Mouse (Mus musculus): ENCODE data around the gene Polr3b.

Gene Polr3b

GRCm38 (mm10) chr10:84711940-84712339 lies 89.8 kb downstream of the Polr3b start:
- DNase-seq = no peak

DNA sequence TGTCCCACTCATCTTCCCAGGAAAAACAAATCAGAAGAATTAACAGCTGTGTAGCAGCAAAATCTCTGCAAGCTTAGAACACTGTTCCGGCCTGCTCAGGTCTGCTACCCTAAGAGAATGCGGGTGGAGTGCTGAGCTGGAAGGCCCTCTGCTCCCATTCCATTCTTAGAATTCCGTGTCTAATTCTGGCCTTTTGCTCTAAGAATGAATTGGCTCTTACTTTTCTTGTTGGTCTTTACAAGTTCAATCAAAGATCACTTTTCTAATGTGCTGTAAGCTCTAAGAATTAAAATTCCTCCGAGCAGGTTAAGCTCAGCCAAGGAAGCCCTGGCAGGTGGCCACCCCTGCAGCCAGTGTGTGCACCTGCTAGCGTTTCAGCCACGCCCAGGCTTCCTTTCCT lies 90.4 kb downstream of the Polr3b start:
- DNase-seq = no peak

GRCm38 (mm10) chr10:84713043-84713442 lies 91.0 kb downstream of the Polr3b start:
- DNase-seq = no peak

DNA sequence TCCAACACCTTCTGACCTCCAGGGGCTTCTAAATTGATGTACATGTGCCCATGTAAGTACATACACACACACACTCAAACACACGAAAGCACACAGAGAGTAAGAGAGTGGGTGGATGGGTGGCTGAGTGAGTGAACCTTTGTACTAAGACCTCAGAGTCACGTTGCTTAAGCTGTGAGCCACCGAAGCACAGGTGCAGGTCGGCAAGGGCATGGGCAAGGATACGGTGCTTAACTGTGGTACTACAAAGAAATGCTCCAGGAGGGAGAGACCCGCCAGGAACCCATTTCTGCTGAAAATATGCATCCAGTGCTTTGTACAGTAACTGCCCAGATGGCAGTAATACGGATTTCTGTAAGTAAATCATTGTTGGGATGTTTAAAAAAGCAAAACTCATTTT lies 93.5 kb downstream of the Polr3b start:
- no peak for DNase-seq

DNA sequence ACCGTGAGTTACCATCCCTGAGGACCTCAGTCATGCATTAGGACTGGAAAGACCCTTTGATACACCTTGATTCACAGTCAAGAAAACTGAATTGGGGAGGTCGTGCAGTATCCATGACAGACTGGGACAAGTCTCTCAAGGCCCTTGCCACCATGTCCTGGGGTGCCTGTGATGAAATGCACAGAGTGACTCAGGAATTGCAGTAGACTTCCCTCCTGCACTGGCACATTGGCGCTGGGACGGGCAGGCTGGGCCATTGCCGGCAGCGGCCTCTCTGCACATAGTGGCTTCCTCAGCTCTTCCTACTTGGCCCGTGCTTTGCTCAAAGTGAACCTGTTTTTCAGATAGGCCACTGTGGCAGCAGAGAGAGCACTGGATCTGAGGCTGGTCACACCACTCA lies 94.5 kb downstream of the Polr3b start:
- DNase-seq = no peak

DNA sequence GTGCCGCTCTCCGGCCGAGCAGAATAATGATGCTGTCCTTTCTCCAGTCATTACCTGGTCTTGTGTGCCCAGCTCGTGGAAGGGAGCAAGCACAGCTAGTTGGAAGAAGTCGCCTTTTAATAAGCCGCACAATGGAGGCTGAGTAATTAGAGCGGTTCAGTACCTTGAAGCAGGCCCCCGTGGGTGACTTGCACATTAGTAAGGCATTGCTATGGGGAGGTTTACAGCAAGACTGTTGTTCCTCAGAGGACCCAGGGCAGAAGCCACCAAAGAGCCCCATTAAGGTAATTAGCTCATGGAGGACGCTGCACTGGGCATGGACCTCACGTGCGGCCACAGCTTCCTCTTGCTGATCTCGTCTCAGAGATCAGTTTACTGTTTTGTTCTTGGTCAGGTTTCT lies 100.6 kb downstream of the Polr3b start:
- no peak for DNase-seq

GRCm38 (mm10) chr10:84727005-84727404 lies 104.9 kb downstream of the Polr3b start:
- DNase-seq = no peak

DNA sequence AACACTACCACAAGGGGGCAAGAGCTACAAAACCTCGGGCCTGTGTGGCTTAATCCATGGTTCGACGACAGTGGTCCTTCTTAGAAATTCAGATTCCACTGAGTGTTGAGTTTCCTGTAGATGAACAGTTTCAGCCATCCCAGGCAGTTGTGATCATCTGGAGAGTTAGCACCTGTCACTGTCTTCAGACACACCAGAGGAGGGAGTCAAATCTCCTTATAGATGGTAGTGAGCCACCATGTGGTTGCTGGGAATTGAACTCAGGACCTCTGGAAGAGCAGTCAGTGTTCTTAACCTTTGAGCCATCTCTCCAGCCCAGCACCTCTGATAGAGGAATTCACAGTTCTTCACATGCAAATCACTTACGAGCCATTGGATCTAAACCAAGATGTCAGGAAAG lies 105.7 kb downstream of the Polr3b start:
- DNase-seq = no peak

DNA sequence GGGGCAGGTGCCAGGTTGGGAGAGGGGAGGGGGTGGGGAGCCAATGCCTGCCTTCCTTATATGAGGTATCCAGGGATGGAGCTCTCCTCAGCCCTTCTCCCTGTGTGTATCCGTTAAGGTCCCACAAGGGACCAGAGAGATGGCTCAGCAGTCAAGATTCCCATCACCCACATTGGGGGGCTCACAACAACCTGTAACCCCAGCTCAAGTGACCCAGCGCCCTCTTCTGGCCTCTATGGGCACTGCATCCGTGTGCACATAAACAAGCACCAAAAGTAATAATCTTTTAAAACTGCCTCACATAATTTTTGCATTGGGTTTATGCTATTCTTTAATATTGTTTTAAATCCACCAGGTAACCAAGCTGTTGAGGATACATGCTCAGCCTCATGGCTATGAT lies 108.0 kb downstream of the Polr3b start:
- DNase-seq = no peak

DNA sequence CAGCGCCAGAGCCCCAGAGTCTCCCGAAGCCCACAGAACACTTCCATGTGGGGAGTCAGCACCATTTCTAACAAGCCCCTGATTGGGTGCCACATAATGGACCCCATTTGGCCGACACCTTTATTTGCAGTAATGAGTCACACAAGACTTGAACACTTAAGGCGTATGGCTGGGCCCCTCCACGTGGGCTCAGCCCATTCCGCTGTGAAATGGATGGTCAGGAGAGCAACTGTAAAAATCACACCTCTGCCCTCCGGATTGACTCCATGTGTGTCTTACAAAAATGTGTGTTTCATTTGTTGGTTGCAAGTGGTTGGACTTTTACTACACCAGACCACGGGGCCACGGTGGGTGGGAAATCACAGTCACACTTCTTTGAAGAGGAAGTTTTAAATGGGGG lies 108.9 kb downstream of the Polr3b start:
- no peak for DNase-seq

DNA sequence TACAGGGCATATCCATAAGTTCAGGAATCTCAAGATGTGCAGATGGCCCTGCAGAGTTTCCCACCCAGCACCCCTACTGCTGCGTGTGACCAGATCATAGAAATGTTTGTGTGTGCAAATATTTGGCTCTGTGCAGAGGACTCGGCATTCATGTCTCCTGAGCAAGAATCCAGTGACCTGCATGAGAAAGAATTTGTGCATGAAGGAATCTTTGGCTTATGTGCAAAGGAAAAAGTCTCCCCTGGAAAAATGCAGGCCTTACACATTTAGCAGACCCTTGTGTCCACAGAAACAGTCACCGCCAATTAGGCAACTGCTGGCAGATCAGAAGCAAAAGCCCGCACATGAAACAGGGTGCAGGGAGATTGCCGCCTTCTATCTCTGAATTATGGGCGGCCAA lies 111.4 kb downstream of the Polr3b start:
- DNase-seq = no peak

- no peak for DNase-seq
Observed at GRCm38 (mm10) chr10:84754851-84755785, 133.0 kb downstream of the Polr3b start.

GRCm38 (mm10) chr10:84755786-84756203 lies 133.7 kb downstream of the Polr3b start, which contains the start of gene Rfx4:
TSS of gene Rfx4 (plus strand) at chr10:84756062.
- DNase-seq = no peak

DNA sequence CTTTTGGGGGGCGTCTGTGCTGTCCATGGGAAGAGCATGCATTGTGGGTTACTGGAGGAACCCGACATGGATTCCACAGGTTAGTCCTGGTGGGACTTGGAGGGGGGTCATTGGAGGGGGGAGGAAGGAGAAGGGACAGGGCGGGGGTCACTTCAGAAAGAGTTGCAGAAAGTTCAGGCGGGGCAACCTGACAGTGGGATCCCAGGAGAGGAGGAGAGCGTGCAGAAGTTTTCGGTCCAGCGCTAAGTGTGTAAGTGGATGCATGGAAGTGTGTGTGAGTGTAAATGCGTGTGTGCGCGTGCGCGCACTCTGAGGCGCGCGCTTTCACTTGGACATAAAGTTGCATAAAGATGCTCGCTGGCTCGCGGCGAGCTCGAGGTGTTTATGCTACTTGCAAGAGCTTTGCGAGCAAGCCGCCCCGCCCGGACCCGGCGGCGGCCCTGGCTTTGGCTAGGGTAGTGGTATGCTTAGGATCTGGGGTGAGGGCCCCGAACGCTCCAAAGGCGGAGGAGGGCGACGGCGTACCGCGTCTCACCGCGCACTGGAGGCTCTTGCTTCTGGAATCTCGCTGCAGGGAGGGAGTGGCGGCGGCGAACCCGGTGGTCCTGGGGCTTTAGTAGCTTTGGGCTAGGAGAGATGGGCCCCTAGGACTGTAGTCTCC lies 134.5 kb downstream of the Polr3b start:
- no peak for DNase-seq

DNA sequence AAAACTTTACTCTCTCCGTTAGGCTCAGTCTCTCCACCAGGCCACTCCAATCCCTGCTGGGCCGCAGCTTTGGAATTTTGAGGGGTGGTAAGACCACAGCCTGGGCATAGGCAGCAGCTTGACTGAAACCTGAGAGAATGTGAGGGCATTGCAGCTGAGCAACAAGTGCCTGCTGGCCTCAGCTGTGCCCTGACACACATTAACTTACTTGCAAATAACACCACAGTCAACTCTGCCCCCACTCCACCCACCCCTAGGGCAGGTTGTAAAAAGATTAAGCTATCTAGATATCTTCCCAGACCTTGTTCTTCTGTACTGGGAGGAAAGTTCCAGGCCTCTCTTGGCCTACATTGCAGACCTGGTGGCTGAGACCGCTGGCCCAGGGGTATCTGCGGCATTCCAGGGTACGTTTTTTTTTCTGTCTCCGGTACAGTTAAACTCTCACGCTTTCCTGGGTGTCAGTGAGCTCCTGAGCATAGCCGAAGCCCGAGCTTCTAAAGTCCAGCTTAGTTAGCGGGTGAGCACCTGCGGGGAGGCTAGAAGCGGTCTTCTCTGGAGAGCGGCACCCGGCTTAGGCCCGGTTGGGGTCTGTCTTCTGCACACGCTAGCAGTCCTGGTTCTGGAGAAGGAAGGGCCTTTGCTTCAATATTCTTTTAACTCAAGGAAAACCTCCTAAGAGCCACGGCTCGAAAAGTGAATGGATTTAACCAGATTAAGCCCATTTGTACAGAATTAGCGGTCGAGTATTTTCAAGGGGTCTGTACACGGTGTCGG lies 135.5 kb downstream of the Polr3b start:
- no peak for DNase-seq

DNA sequence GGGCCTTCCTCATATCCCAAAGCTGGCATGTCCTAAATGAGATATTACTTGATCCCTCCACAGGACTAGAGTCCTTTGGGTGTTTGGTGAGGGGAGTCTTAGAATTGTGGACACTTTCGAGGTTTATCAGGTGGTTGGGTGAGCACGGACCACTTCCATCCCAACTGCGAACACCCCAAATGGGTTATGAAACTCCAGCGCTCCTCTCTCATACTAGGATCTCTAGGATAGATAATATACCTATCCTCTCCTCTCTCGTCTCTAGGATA lies 136.0 kb downstream of the Polr3b start:
- DNase-seq = no peak

- no peak for DNase-seq
Observed at GRCm38 (mm10) chr10:84758483-84759431, 136.7 kb downstream of the Polr3b start.

DNA sequence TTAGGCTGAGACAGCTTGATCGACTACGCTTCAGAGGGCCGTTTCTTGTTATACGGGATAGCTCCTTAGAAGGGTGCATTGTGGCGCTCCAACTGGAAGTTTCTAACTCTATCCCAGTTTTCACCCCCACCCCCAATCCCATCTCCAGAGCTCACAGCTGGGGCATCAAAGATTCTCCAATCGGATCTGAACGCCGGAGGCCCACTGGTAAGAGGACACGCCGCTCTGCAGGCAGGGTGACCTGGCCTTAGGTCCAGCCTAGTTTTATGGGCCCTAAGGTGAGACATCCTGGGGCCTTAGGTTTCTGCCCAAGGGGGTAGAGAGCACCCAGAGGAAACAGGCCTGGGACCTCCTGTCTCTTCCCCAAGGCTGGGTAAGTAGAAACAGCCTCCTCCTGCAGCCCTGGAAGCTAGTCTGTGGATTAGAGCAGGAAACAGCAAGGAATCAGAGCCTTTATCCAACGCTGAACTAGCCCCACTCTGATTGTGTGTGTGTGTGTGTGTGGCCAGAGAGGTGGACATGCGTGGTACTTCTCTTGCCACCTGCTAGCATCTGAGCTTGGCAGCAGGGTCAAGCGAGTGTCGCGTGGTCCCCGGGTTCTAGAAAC lies 137.5 kb downstream of the Polr3b start:
- DNase-seq = no peak

DNA sequence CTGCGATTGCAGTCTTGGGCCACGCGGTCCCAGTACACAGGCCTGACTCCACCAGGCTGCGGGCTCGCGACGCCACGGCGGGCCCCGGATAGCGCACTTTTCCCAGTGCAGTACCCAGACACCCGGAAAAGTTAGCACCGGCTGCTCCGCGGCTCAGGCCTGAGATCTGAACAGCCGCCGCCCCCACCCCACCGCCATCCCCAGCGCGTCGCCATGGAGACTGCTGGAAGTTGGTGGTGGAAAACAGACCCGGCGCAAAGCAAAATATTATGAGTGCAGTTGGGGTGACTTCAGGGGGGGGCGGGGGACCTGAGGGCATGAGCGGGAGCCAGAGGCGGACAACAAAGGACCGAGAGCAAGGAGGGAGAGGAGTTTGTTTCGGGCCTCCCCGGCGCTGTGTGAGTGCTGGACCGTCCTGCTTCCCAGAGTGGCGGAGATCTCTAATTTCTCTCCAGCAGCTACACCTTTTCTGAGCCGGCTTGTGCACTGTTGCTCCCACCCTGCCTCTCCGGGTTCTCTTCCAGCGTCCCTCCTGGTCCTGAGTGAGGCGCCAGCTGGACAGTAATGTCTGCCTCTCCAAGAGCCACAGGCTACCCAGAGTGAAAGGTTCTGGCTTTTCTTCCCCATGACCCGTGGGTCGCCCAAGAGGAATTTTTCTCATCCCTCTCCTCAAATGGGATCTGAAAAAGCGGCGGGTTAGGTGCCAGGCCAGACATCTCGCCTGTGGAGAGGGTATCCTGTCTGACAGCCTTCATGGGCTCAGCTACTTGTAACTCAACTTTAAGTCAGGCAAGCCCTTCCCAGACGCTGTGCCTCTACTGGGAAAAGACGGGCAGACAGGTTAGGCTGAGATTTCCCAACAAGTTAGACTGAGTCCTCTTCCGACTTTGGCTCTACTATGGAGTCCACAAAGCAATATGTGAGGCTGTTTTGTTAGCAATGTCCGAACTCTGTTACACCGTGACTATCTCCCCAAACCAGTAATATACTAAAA lies 138.3 kb downstream of the Polr3b start:
- no peak for DNase-seq

DNA sequence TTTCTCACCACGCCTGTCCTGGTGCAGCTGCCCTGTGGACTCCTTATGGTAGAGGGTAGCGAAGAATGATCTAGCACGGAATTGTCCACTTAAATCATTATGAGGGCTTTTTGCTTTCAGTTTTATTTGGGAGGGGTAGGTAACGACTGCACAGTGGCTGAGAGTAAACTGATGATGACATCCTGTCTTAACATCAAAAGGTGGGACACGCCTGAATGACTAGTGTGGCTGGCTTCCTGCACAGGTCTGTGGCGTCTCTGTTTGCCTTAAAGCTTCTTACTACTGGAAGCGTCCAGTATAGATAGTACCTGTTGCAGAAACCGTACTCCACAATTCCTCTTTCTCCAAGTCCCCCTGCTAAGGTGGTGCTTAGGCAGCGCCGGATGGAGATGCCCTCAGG lies 146.7 kb downstream of the Polr3b start:
- no peak for DNase-seq
